Mouse (Mus musculus) CH12.LX (cell line): ENCODE data around the gene Cmtm8. TPM values are rescaled to one million over a fixed set of nuclear protein-coding genes. Genes with fewer than 3 reads are reported as not detected.

ENCODE experiments used
- DNase-seq: peaks from one replicate; pipeline ENCODE4 v3.0.0-alpha.2; 2013; ENCODE audit errors: extremely low read depth
- H3K27ac ChIP-seq: 2 replicates; pipeline ENCODE4 v1.5.1; 2012; ENCODE audit warnings: low read depth, mild to moderate bottlenecking, control low read depth, moderate library complexity; ENCODE audit not compliant: insufficient read depth
- H3K27me3 ChIP-seq: replicated peaks from 2 replicates; pipeline ENCODE3; 2012; ENCODE audit warnings: inconsistent platforms
- H3K36me3 ChIP-seq, 2 experiments: replicated peaks in 1 of 2; 2 replicates each; pipeline versions ENCODE3 to v1.6.1; 2012; ENCODE audit warnings: inconsistent platforms in 1 of 2, low read length in 1 of 2, mild to moderate bottlenecking in 1 of 2, mixed read lengths in 1 of 2, moderate library complexity in 1 of 2; ENCODE audit not compliant: control insufficient read depth in 1 of 2, insufficient read depth in 1 of 2
- H3K4me1 ChIP-seq, 2 experiments: 2 replicates each; pipeline ENCODE4 v1.6.1; 2012; ENCODE audit warnings: inconsistent platforms in 1 of 2, moderate library complexity in 1 of 2; ENCODE audit not compliant: insufficient read depth in 2 of 2, control insufficient read depth in 1 of 2
- H3K4me2 ChIP-seq: 2 replicates; pipeline ENCODE4 v1.6.1; 2012; ENCODE audit warnings: low read depth, mild to moderate bottlenecking, control low read depth; ENCODE audit not compliant: poor library complexity, insufficient read depth, severe bottlenecking
- H3K4me3 ChIP-seq, 3 experiments: fragments of 150-350 bp in 1 of 3; sonication (generic) in 1 of 3; replicated peaks in 1 of 3; 2 replicates each; pipeline versions ENCODE3 to v1.5.1; 2011 to 2012; ENCODE audit warnings: low read depth in 2 of 3, low read length in 2 of 3, mild to moderate bottlenecking in 2 of 3, moderate library complexity in 2 of 3, control low read depth in 1 of 3, improper control_type of control experiment in 1 of 3, inconsistent platforms in 1 of 3, mixed read lengths in 1 of 3; ENCODE audit not compliant: poor library complexity in 1 of 3
- H3K79me2 ChIP-seq: replicated peaks from 2 replicates; pipeline ENCODE4 v1.6.1; 2012; ENCODE audit warnings: mild to moderate bottlenecking, moderate library complexity; ENCODE audit not compliant: control insufficient read depth, poor library complexity, insufficient read depth, severe bottlenecking; ENCODE audit errors: extremely low read depth
- H3K9ac ChIP-seq: 2 replicates; pipeline ENCODE4 v1.6.1; 2012; ENCODE audit warnings: low read depth, mild to moderate bottlenecking, control low read depth, moderate library complexity; ENCODE audit not compliant: insufficient read depth
- H3K9me3 ChIP-seq: replicated peaks from 2 replicates; pipeline ENCODE3; 2012; ENCODE audit warnings: low read length, inconsistent platforms, mixed read lengths
- BHLHE40 ChIP-seq: IDR thresholded peaks from 2 replicates; pipeline ENCODE4 v1.6.1; 2011; ENCODE audit warnings: mild to moderate bottlenecking, low read depth, low read length, improper control_type of control experiment
- CTCF ChIP-seq, 2 experiments: IDR thresholded peaks in 1 of 2; conservative IDR thresholded peaks in 1 of 2; 2 replicates each; pipeline ENCODE4 v1.5.1; 2011 to 2012; ENCODE audit warnings: low read depth in 2 of 2, low read length in 2 of 2, improper control_type of control experiment in 1 of 2, inconsistent platforms in 1 of 2, mild to moderate bottlenecking in 1 of 2, moderate library complexity in 1 of 2
- E2F4 ChIP-seq: IDR thresholded peaks from 2 replicates; pipeline ENCODE4 v1.6.1; 2011; ENCODE audit warnings: low read depth, low read length, improper control_type of control experiment; ENCODE audit not compliant: insufficient replicate concordance
- ETS1 ChIP-seq: conservative IDR thresholded peaks from 2 replicates; pipeline ENCODE4 v1.6.1; 2012; ENCODE audit warnings: low read depth, mild to moderate bottlenecking, inconsistent platforms, low read length, improper control_type of control experiment, moderate library complexity
- HCFC1 ChIP-seq: IDR thresholded peaks from 2 replicates; pipeline ENCODE4 v1.6.1; 2012; ENCODE audit warnings: low read depth, mild to moderate bottlenecking, inconsistent platforms, low read length, improper control_type of control experiment
- JUN ChIP-seq: IDR thresholded peaks from 2 replicates; pipeline ENCODE4 v1.6.1; 2011; ENCODE audit warnings: low read depth, mild to moderate bottlenecking, low read length, improper control_type of control experiment, moderate library complexity; ENCODE audit not compliant: insufficient read depth
- KAT2A ChIP-seq: IDR thresholded peaks from 2 replicates; pipeline ENCODE4 v1.6.1; 2012; ENCODE audit warnings: low read length, improper control_type of control experiment, inconsistent platforms; ENCODE audit not compliant: insufficient replicate concordance
- MAZ ChIP-seq: IDR thresholded peaks from 2 replicates; pipeline ENCODE4 v1.6.1; 2012; ENCODE audit warnings: low read depth, mild to moderate bottlenecking, inconsistent platforms, low read length, improper control_type of control experiment, moderate library complexity
- NELFE ChIP-seq: IDR thresholded peaks from 2 replicates; pipeline ENCODE4 v1.6.1; 2011; ENCODE audit warnings: low read depth, low read length, improper control_type of control experiment
- NRF1 ChIP-seq: IDR thresholded peaks from 2 replicates; pipeline ENCODE4 v1.6.1; 2014; ENCODE audit warnings: low read depth, mild to moderate bottlenecking, inconsistent platforms, low read length, improper control_type of control experiment, moderate library complexity
- POLR2A ChIP-seq: IDR thresholded peaks from 2 replicates; pipeline ENCODE4 v1.6.1; 2011; ENCODE audit warnings: low read depth, mild to moderate bottlenecking, improper control_type of control experiment, low read length
- POLR2AphosphoS2 ChIP-seq: IDR thresholded peaks from 2 replicates; pipeline ENCODE4 v1.6.1; 2011; ENCODE audit warnings: low read depth, low read length, improper control_type of control experiment
- RCOR1 ChIP-seq: conservative IDR thresholded peaks from 2 replicates; pipeline ENCODE4 v1.6.1; 2012; ENCODE audit warnings: low read depth, mild to moderate bottlenecking, inconsistent platforms, low read length, improper control_type of control experiment
- SIN3A ChIP-seq: IDR thresholded peaks from 2 replicates; pipeline ENCODE4 v1.6.1; 2012; ENCODE audit warnings: low read length, improper control_type of control experiment, inconsistent platforms
- TBP ChIP-seq: conservative IDR thresholded peaks from 2 replicates; pipeline ENCODE4 v1.6.1; 2011; ENCODE audit warnings: low read depth, low read length, improper control_type of control experiment
- USF1 ChIP-seq: IDR thresholded peaks from 2 replicates; pipeline ENCODE4 v1.6.1; 2014; ENCODE audit warnings: low read depth, mild to moderate bottlenecking, inconsistent platforms, low read length, improper control_type of control experiment
- USF2 ChIP-seq: conservative IDR thresholded peaks from 2 replicates; pipeline ENCODE4 v1.6.1; 2011; ENCODE audit warnings: low read depth, low read length, improper control_type of control experiment
- ZC3H11A ChIP-seq: IDR thresholded peaks from 2 replicates; pipeline ENCODE4 v1.6.1; 2012; ENCODE audit warnings: low read depth, mild to moderate bottlenecking, inconsistent platforms, low read length, improper control_type of control experiment
- dilution Hi-C: fragments of 300-500 bp; cut with MboI; formaldehyde crosslinking; loops from 2 replicates; pipeline ENCODE4 v1.14.3; 2020; ENCODE audit warnings: low sequenced_read_pairs; ENCODE audit not compliant: extremely low pct_unique_long_range_greater_than_20kb, extremely low pct_ligation_motif_present
- in situ Hi-C: fragments of 300-500 bp; cut with MboI; formaldehyde crosslinking; loops from 3 replicates; pipeline ENCODE4 v1.14.3; 2019; ENCODE audit warnings: low sequenced_read_pairs, low pct_ligation_motif_present, low pct_unique_long_range_greater_than_20kb, mixed read lengths
- polyA plus RNA-seq: library from polyadenylated mRNA; unstranded; fragments of >175 nt; gene quantifications from 2 replicates; pipeline ENCODE4 v1.2.1, GENCODE M21; 2012; ENCODE audit warnings: low read depth; ENCODE audit not compliant: insufficient read length
- total RNA-seq, 2 experiments: library from RNA; depleted of rRNA; stranded (reverse); fragments of 300-350 nt in 1 of 2; fragments of >200 nt in 1 of 2; gene quantifications; 2 replicates each; pipeline ENCODE4 v1.2.3; 2012 to 2014

The Cmtm8 gene
- total and polyA plus RNA-seq, 3 experiments: 1.6 to 4.1 (median 2.7) TPM

DNA sequence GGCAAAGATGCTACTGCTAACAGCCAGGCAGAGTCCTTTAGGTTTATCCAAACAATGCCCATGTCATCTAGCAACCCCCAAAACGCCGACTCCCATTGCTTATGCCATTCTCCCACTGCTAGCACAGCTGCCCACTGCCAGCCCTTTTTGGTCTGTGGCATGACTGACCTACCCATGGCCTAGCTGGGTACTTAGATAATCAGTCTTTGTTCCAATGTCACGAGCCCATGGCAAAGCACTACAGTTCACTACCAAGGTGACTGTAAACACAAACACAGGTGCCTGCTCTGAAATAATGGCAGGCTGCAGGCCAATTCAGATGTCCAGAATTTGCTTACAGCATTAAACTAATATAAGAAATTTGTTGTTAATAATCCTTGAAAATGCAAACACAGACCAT is 25.0 kb downstream of the Cmtm8 start:
- no peaks in the 10 kb centered on the region for H3K36me3 ChIP-seq
- H3K4me3 ChIP-seq: no peak overlapping the region
- H3K27ac ChIP-seq: no peak overlapping the region
- DNase-seq: no peak
- no peaks in the 10 kb centered on the region for H3K79me2 ChIP-seq
- dilution Hi-C loops (no loop called here), in situ Hi-C loops (loop anchor here (10.0 kb wide), 1 partner anchor 66 kb away; no protein-coding TSS in a partner anchor)
- no peaks in the 10 kb centered on the region for H3K27me3 ChIP-seq
- no peak for TF ChIP-seq USF2
- TF ChIP-seq POLR2AphosphoS2: no peak
- TF ChIP-seq BHLHE40: no peak
- no peak for TF ChIP-seq SIN3A
- no peak for TF ChIP-seq MAZ
- TF ChIP-seq CTCF (conservative IDR thresholded peaks at IDR 0.05 in 1 of 2, IDR thresholded peaks at IDR 0.05 in 1 of 2; ENCODE audit: low read depth in 2 of 2, low read length in 2 of 2): no peak
- TF ChIP-seq RCOR1: no peak
- TF ChIP-seq HCFC1: no peak
- TF ChIP-seq ZC3H11A: no peak
- TF ChIP-seq ETS1: no peak
- TF ChIP-seq POLR2A: no peak
- no peak for TF ChIP-seq JUN
- TF ChIP-seq TBP: no peak
- no peak for TF ChIP-seq KAT2A
- peaks cover 0 to 38% of the 10 kb centered on the region in 2 experiments; a peak in 2 of 4 replicates for H3K4me1 ChIP-seq
- no peak overlapping the region for H3K9ac ChIP-seq
- H3K4me2 ChIP-seq: no peak overlapping the region
- H3K9me3 ChIP-seq: no peaks in the 10 kb centered on the region

DNA sequence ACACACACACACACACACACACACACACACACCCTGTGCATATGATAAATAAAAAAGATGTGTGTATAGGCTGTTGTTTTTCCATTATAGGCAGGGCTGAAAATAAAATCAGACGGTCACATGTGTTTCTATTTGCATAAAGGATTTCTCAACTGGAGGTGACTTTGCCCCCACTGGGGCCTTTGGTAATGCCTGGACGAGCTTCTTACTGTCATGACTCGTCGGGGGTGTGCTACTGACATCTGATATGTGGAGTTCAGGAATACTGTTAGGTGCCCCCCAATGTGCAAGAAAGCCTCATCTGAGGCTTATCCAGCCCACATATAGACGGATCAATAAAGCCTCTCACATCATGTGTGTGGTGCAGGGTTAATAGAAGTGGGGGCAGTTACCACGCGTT is 26.9 kb downstream of the Cmtm8 start:
- peak; percentile 32 for DNase-seq
- H3K27ac ChIP-seq: no peak overlapping the region
- dilution Hi-C loops: no loop called here

More for the DNA sequence above, 26.9 kb downstream of the Cmtm8 start:
- TF ChIP-seq USF1 (no peak), NELFE (no peak), NRF1 (no peak), SIN3A (no peak), JUN (no peak), E2F4 (no peak)
- H3K4me3 ChIP-seq: no peak overlapping the region
- H3K36me3 ChIP-seq: no peaks in the 10 kb centered on the region
- H3K4me1 ChIP-seq: peaks cover 3 to 50% of the 10 kb centered on the region in 2 experiments; a peak in 3 of 4 replicates
- no peaks in the 10 kb centered on the region for H3K9me3 ChIP-seq
- H3K27me3 ChIP-seq: no peaks in the 10 kb centered on the region
- H3K4me2 ChIP-seq: no peak overlapping the region
- H3K9ac ChIP-seq: no peak overlapping the region
- H3K79me2 ChIP-seq: no peaks in the 10 kb centered on the region
- in situ Hi-C loops: loop anchor here (10.0 kb wide), 1 partner anchor 68 kb away; no protein-coding TSS in a partner anchor
